Mouse (Mus musculus) heart, embryonic 16.5 days (tissue): ENCODE data around the gene Olfr1189. TPM values are rescaled to one million over a fixed set of nuclear protein-coding genes. Genes with fewer than 3 reads are reported as not detected.
"Not testable (repeated sequence)": the region's sequence is repeated elsewhere in the genome, so short reads cannot be mapped to it uniquely, and the experiment has no call there.

Experiments used
- ATAC-seq: fragments of 200-750 bp; cut with Nextera tagmentation; replicated peaks from 2 replicates; pipeline ENCODE4 v1.8.0; 2017; ENCODE audit warnings: moderate number of reproducible peaks; ENCODE audit not compliant: insufficient read depth, low FRiP score; ENCODE audit errors: extremely low read depth
- H3K27ac ChIP-seq: fragments of 300-500 bp; sonication (generic); 2 replicates; pipeline ENCODE4 v1.5.1; 2014; ENCODE audit warnings: mild to moderate bottlenecking, low read length, control low read depth, moderate library complexity
- H3K27me3 ChIP-seq: fragments of 300-500 bp; sonication (generic); 2 replicates; pipeline ENCODE4 v1.6.1; 2014; ENCODE audit warnings: low read length, mixed read lengths; ENCODE audit not compliant: control insufficient read depth, insufficient read depth
- H3K36me3 ChIP-seq: fragments of 300-500 bp; sonication (generic); 2 replicates; pipeline ENCODE4 v1.6.1; 2014; ENCODE audit not compliant: control insufficient read depth, insufficient read depth
- H3K4me1 ChIP-seq: fragments of 300-500 bp; sonication (generic); 2 replicates; pipeline ENCODE4 v1.6.1; 2014; ENCODE audit warnings: low read length, mixed read lengths; ENCODE audit not compliant: control insufficient read depth, insufficient read depth
- H3K4me2 ChIP-seq: fragments of 300-500 bp; sonication (generic); 2 replicates; pipeline ENCODE4 v1.6.1; 2014; ENCODE audit warnings: low read depth, mild to moderate bottlenecking, control low read depth, low read length
- H3K4me3 ChIP-seq: fragments of 300-500 bp; sonication (generic); 2 replicates; pipeline ENCODE4 v1.5.1; 2014; ENCODE audit warnings: mild to moderate bottlenecking, control low read depth, low read length
- H3K9ac ChIP-seq: fragments of 300-500 bp; sonication (generic); 2 replicates; pipeline ENCODE4 v1.6.1; 2014; ENCODE audit warnings: low read length, control low read depth
- H3K9me3 ChIP-seq: fragments of 300-500 bp; sonication (generic); replicated peaks from 2 replicates; pipeline ENCODE4 v1.6.1; 2016; ENCODE audit warnings: low read length; ENCODE audit not compliant: control insufficient read depth
- WGBS: fragments of 180-500 bp; shearing (Covaris S2); extraction: QIAGEN DNeasy Blood & Tissue Kit; methylation state at CpG from one replicate; pipeline ENCODE4 v1.1.7; 2014; 5-methylcytosine and 5-hydroxymethylcytosine counted together
- polyA plus RNA-seq: library from polyadenylated mRNA; unstranded; fragments of >200 nt; fragmentation: Nextera tagmentation; extraction: Ambion mirVana; gene quantifications from 2 replicates; pipeline ENCODE4 v1.2.1, GENCODE M21; 2015

Olfr1189 gene
- not detected in 2 replicates for polyA plus RNA-seq

DNA sequence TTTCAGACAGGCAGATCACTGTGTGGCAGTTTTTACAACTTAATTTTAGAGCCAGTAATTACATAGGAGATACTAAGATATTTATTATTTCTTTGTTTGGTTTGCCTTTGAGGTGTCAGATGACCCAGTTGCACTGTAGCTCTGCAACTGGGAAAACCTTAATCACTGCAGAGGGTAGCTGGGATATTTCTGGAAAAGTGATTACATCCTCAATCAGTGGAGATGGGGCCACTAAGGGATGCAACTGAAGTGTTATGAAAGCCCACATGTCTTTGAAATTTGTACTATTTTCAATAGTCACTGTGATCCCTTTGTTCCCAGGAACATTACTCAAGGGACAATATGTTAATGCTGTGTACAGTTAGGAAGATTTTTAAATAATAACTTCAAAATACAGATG is at the start of gene Olfr1189:
Gene Olfr1189 (plus strand): TSS at position 301 of the 400 bp plus-strand sequence.
- Histone ChIP-seq H3K4me2 (no peak within 1 kb of the TSS), H3K9ac (no peak within 1 kb of the TSS), H3K27me3 (no peaks in the 10 kb centered on the region), H3K27ac (no peak within 1 kb of the TSS), H3K36me3 (no peaks in the 10 kb centered on the region), H3K4me1 (no peaks in the 10 kb centered on the region), H3K4me3 (no peak within 1 kb of the TSS), H3K9me3 (no peaks in the 10 kb centered on the region)
- no peak for ATAC-seq

DNA sequence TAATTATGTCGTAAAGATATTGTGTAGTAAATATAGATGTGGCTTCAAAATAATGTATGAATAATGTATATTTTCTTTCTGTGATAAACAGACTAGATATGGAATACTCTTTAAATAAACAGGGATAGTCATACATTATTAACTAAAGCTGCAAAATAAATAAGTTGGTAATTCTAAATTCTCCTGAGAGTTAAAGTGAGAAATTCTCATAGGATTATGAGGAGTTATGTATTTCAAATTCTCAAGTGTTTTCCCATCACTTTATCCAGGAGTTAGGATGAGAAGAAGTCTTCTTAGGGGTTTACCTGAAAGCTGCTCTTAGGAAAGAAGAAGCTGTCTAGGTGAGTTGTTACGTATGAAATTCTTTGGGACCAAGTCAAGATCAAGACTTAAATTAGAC is 29.6 kb upstream of the Olfr1189 start, which contains the start of gene Olfr1188:
Gene Olfr1188 (plus strand): TSS at position 301 of the 400 bp plus-strand sequence.
- Histone ChIP-seq H3K27me3 (no peaks in the 10 kb centered on the region), H3K4me1 (no peaks in the 10 kb centered on the region), H3K9ac (no peak within 1 kb of the TSS), H3K27ac (no peak within 1 kb of the TSS), H3K4me2 (no peak within 1 kb of the TSS), H3K36me3 (no peaks in the 10 kb centered on the region), H3K4me3 (no peak within 1 kb of the TSS), H3K9me3 (no peaks in the 10 kb centered on the region; the same call in 1 of the 2 replicates)
- ATAC-seq = no peak
- WGBS = 74% methylated on average over 2 of the region's 2 CpGs

DNA sequence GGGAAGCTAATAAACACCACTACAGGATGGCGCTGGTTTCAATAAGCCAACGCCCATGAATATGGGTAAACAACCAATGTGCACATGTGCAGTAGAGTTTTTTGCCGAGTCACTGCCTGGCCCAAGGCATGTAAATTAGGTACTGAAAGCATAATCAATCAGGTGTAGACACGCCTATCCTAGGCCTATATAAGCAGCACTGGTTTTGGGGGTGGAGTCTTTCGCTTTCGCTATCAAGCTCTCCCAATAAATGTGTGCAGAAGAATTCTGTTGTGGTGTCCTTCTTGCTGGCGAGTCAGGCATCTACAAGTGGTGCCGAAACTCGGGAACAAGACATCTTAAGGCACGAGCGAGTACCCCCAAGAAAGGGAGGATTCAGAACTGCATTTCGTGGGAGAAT is 13.6 kb upstream of the Olfr1189 start:
- not testable (repeated sequence) for ATAC-seq, H3K27me3 ChIP-seq, H3K4me1 ChIP-seq, H3K4me3 ChIP-seq, H3K27ac ChIP-seq, H3K9me3 ChIP-seq, H3K36me3 ChIP-seq, H3K4me2 ChIP-seq, H3K9ac ChIP-seq
- WGBS = 77% methylated on average over 12 of the region's 12 CpGs

DNA sequence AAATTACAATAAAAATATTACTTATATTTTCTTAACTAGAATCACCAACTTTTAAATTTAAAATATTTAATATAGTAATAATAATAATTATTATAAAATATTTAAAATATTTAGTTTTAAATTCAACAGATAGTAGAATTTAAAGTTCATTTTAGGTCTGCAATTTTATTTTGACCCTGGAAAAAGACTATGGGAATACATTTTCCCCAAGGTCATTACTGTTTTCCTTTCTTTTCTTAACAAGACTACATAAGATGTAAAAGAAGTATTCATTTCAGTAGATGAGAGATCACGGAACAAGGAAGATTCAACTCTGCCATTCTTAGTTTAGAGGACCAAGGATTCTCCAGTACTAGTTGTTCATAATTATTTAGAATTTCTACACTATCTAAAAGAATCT is 54.0 kb downstream of the Olfr1189 start, which contains the start of gene Olfr1191-ps1:
Gene Olfr1191-ps1 (plus strand): TSS at position 301 of the 400 bp plus-strand sequence.
- not testable (repeated sequence) for H3K27me3 ChIP-seq, H3K27ac ChIP-seq, H3K4me3 ChIP-seq, H3K4me2 ChIP-seq, H3K36me3 ChIP-seq, H3K9me3 ChIP-seq, H3K9ac ChIP-seq, H3K4me1 ChIP-seq, ATAC-seq
- WGBS = 83% methylated on average over 1 of the region's 1 CpGs

Other genes starting within 250 kb of the Olfr1189 start
- not detected in 2 replicates for gene Olfr1176, start 249.7 kb upstream of the Olfr1189 start, polyA plus RNA-seq
- gene Olfr1177-ps, start 240.0 kb upstream of the Olfr1189 start, polyA plus RNA-seq = not detected in 2 replicates
- not detected in 2 replicates for gene Olfr1178, start 199.4 kb upstream of the Olfr1189 start, polyA plus RNA-seq
- gene Olfr1179, start 180.0 kb upstream of the Olfr1189 start, polyA plus RNA-seq = not detected in 2 replicates
- gene Olfr1180, start 167.3 kb upstream of the Olfr1189 start, polyA plus RNA-seq = not detected in 2 replicates
- not detected in 2 replicates for gene Olfr1181, start 160.3 kb upstream of the Olfr1189 start, polyA plus RNA-seq
- gene Gm13757, start 137.3 kb upstream of the Olfr1189 start, polyA plus RNA-seq = not detected in 2 replicates
- not detected in 2 replicates for gene Olfr1183, start 131.6 kb upstream of the Olfr1189 start, polyA plus RNA-seq
- gene Olfr1184, start 102.9 kb upstream of the Olfr1189 start, polyA plus RNA-seq = not detected in 2 replicates
- gene Olfr1185-ps1, start 93.1 kb upstream of the Olfr1189 start, polyA plus RNA-seq = not detected in 2 replicates
- gene Olfr1186, start 67.9 kb upstream of the Olfr1189 start, polyA plus RNA-seq = not detected in 2 replicates
- gene Olfr1188, start 29.5 kb upstream of the Olfr1189 start, polyA plus RNA-seq = not detected in 2 replicates
- gene Olfr1191-ps1, start 54.1 kb downstream of the Olfr1189 start, polyA plus RNA-seq = not detected in 2 replicates
- gene Olfr1192-ps1, start 62.1 kb downstream of the Olfr1189 start, polyA plus RNA-seq = not detected in 2 replicates
- not detected in 2 replicates for gene Olfr1193, start 89.2 kb downstream of the Olfr1189 start, polyA plus RNA-seq
- gene Olfr1195, start 102.7 kb downstream of the Olfr1189 start, polyA plus RNA-seq = not detected in 2 replicates
- not detected in 2 replicates for gene Olfr1196, start 118.1 kb downstream of the Olfr1189 start, polyA plus RNA-seq
- not detected in 2 replicates for gene Olfr1197, start 145.9 kb downstream of the Olfr1189 start, polyA plus RNA-seq
- gene Olfr1198, start 164.9 kb downstream of the Olfr1189 start, polyA plus RNA-seq = not detected in 2 replicates
- gene Olfr1199, start 174.0 kb downstream of the Olfr1189 start, polyA plus RNA-seq = not detected in 2 replicates
- not detected in 2 replicates for gene Olfr1200, start 184.0 kb downstream of the Olfr1189 start, polyA plus RNA-seq
- gene Olfr1201, start 206.6 kb downstream of the Olfr1189 start, polyA plus RNA-seq = not detected in 2 replicates
- gene Olfr1202, start 228.0 kb downstream of the Olfr1189 start, polyA plus RNA-seq = not detected in 2 replicates
- gene Olfr1205, start 243.3 kb downstream of the Olfr1189 start, polyA plus RNA-seq = not detected in 2 replicates